10 mouse cellular contexts compared by ENCODE assay signal in genomic region chr1:86430056-86430455, GRCm38 (mm10). TPM values are rescaled to one million over a fixed set of nuclear protein-coding genes. Genes with fewer than 3 reads are reported as not detected.
DNase-seq lines count a peak whose midpoint lies in the region; TF ChIP-seq lines count a peak whose summit lies in the region.
"Had no signal": no experiment of that assay in that cellular context is flagged by ENCODE, and none has a peak within 500 bp of the region (broad histone marks: within the 10 kb centered on the region; RNA-seq: fewer than 3 reads in every experiment).

No protein-coding gene starts in this region.

- no peak for TF ChIP-seq POLR2A in liver, adult 2 months (IDR thresholded peaks at IDR 0.05; ENCODE audit: extremely low read depth, insufficient read depth, low read length)

- peaks cover 29% of the 10 kb centered on the region for H3K4me1 ChIP-seq in embryonic facial prominence, embryonic 10.5 days
- peaks cover 3% of the 10 kb centered on the region for H3K4me1 ChIP-seq in liver, adult 2 months (ENCODE audit: control insufficient read depth, insufficient read depth, low read length)

- no peak overlapping the region for H3K27ac ChIP-seq in embryonic facial prominence, embryonic 10.5 days (replicated peaks)
- H3K27ac ChIP-seq in liver, adult 2 months (replicated peaks; ENCODE audit: insufficient read depth, low read depth, low read length): no peak overlapping the region
- H3K27ac ChIP-seq: hindbrain, embryonic 15.5 days; stomach, embryonic 15.5 days had no signal

- H3K4me3 ChIP-seq in embryonic facial prominence, embryonic 10.5 days: no peak overlapping the region
- no peak overlapping the region for H3K4me3 ChIP-seq in liver, adult 2 months (ENCODE audit: insufficient read depth, low read depth, low read length)
- H3K4me3 ChIP-seq: hindbrain, embryonic 15.5 days; stomach, embryonic 15.5 days had no signal

- H3K79me2 ChIP-seq in liver, adult 2 months (ENCODE audit: control insufficient read depth, insufficient read depth, low read length): no peaks in the 10 kb centered on the region

- H3K36me3 ChIP-seq in embryonic facial prominence, embryonic 10.5 days (replicated peaks): no peaks in the 10 kb centered on the region
- no peaks in the 10 kb centered on the region for H3K36me3 ChIP-seq in liver, adult 2 months (ENCODE audit: control insufficient read depth, insufficient read depth, low read length)
- H3K36me3 ChIP-seq: hindbrain, embryonic 15.5 days; stomach, embryonic 15.5 days had no signal

- WGBS in embryonic facial prominence, embryonic 10.5 days: 48% methylated on average over 2 of the region's 2 CpGs
- WGBS in liver, adult 2 months: 47% methylated on average over 2 of the region's 2 CpGs

- H3K9me3 ChIP-seq in embryonic facial prominence, embryonic 10.5 days: no peaks in the 10 kb centered on the region
- H3K9me3 ChIP-seq: hindbrain, embryonic 15.5 days; stomach, embryonic 15.5 days had no signal

- TF ChIP-seq CTCF in liver, adult 2 months (IDR thresholded peaks at IDR 0.05; ENCODE audit: low read depth, low read length): peak; percentile 73

- no peak overlapping the region for H3K9ac ChIP-seq in liver, adult 2 months (ENCODE audit: low read depth, low read length)
- H3K9ac ChIP-seq: hindbrain, embryonic 15.5 days; stomach, embryonic 15.5 days had no signal

- no peaks in the 10 kb centered on the region for H3K27me3 ChIP-seq in embryonic facial prominence, embryonic 10.5 days (replicated peaks; ENCODE audit: low read depth, poor library complexity, severe bottlenecking)
- no peaks in the 10 kb centered on the region for H3K27me3 ChIP-seq in liver, adult 2 months (ENCODE audit: control insufficient read depth, insufficient read depth, low read length)
- H3K27me3 ChIP-seq: hindbrain, embryonic 15.5 days; stomach, embryonic 15.5 days had no signal

- DNase-seq in urinary bladder, postnatal 14 days (ENCODE audit: low spot score): peak; percentile 76
- no peak for DNase-seq in urinary bladder, postnatal 4 days (ENCODE audit: low spot score in 2 of 2)
- DNase-seq in adrenal gland, postnatal 14 days: peak; percentile 84
- peak; percentile 77 for DNase-seq in embryonic facial prominence, embryonic 10.5 days (ENCODE audit: low spot score)
- DNase-seq in induced T-regulatory cell, adult 2 months (ENCODE audit: low read depth): peak; percentile 92
- DNase-seq in liver, adult 2 months (ENCODE audit: extremely low read depth, low read depth, low spot score): peak; percentile 60
- DNase-seq in retina, postnatal 7 days (ENCODE audit: low read depth, low spot score): peak; percentile 68
- peak; percentile 84 for DNase-seq in thymus, postnatal 4 days

RNA-seq across cellular contexts. Expression of gene Tex44, which starts 3.9 kb away (rescaled TPM):
- not detected in 2 replicates for total RNA-seq in adrenal gland, postnatal 14 days (2021)
- not detected in 2 replicates for polyA plus RNA-seq in embryonic facial prominence, embryonic 10.5 days (2016; fragmentation: Nextera tagmentation; extraction: Ambion mirVana)
- not detected in 2 replicates for total RNA-seq in liver, adult 2 months (2014; rRNA removed)
- not detected in 2 replicates for polyA plus RNA-seq in liver, adult 2 months (2012; rRNA removed)
- polyA plus RNA-seq: hindbrain, embryonic 15.5 days; stomach, embryonic 15.5 days had no signal

RNA-seq across cellular contexts. Expression of gene Nmur1, which starts 4.0 kb away (rescaled TPM):
- total RNA-seq in adrenal gland, postnatal 14 days (2021): not detected in 2 replicates
- polyA plus RNA-seq in embryonic facial prominence, embryonic 10.5 days (2016; fragmentation: Nextera tagmentation; extraction: Ambion mirVana): 0.24 TPM in 1 of 2 replicates, not detected in the other
- not detected in 2 replicates for total RNA-seq in liver, adult 2 months (2014; rRNA removed)
- polyA plus RNA-seq in liver, adult 2 months (2012; rRNA removed): not detected in 2 replicates
- polyA plus RNA-seq: stomach, embryonic 15.5 days had no signal

Comparison
In these comparisons a context has a peak if more than half of its experiments do, and no peak if none do; other contexts are left out.
1. DNase-seq: peak in urinary bladder, postnatal 14 days (single experiment), adrenal gland, postnatal 14 days (single experiment), embryonic facial prominence, embryonic 10.5 days (single experiment), induced T-regulatory cell, adult 2 months (single experiment), liver, adult 2 months (single experiment), retina, postnatal 7 days (single experiment) and thymus, postnatal 4 days (single experiment); none in urinary bladder, postnatal 4 days (0 of 2).